Mouse (Mus musculus): Measurements from ENCODE around the gene Prkcg. TPM values are rescaled to one million over a fixed set of nuclear protein-coding genes. Genes with fewer than 3 reads are reported as not detected.
"Not testable (repeated sequence)": the region's sequence is repeated elsewhere in the genome, so short reads cannot be mapped to it uniquely, and the experiment has no call there.

Gene Prkcg
- polyA plus RNA-seq, 1 experiment, result not detected

DNA sequence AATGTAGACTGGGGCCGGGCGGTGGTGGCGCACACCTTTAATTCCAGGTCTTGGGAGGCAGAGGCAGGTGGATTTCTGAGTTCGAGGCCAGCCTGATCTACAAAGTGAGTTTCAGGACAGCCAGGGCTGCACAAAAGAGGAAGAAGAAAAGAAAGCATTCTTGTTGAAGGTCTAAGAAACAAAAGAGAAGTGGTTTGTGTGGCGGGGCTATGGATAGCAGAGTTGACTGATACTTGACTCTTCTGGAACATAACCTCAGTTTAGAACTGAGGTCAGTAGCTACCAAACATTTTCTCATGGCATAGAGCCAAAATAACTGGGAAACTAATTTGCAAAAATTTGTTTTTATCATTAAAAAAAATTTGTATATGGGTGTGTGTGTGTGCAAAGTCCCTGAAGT lies 2.9 kb upstream of the Prkcg start:
- no peak for TF ChIP-seq POLR2A (IDR thresholded peaks at IDR 0.05; ENCODE audit: insufficient read depth, low read depth, low read length)
- no peak for TF ChIP-seq CTCF (IDR thresholded peaks at IDR 0.05; ENCODE audit: insufficient read depth, low read depth, low read length)
- WGBS, result 95% methylated on average over 5 of the region's 5 CpGs

DNA sequence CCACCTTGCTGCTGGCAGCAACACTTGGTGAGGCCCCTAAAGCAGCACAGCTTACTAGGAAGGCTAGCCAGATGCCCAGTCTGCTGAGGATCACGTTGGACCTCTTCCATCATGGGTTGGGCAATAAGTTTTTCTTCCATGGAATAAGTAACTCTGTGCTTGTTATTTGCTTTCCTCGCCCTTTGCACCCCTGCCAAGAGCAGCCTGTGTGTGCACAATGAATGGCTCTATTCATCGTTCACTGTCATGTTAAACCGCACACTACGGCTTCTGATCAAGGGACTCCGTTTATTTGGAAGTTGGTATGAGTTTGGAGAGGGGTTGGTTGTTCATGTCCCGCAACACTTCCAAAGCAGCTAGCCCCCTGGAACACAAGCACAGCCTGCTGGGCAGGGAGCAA lies 1.8 kb upstream of the Prkcg start:
- H3K27ac ChIP-seq (ENCODE audit: insufficient read depth, low read depth, low read length), result no peak overlapping the region
- no peak overlapping the region for H3K4me3 ChIP-seq (ENCODE audit: insufficient read depth, low read depth, low read length)
- WGBS, result 28% methylated on average over 7 of the region's 7 CpGs
- TF ChIP-seq POLR2A (IDR thresholded peaks at IDR 0.05; ENCODE audit: insufficient read depth, low read depth, low read length) (no peak), CTCF (IDR thresholded peaks at IDR 0.05; ENCODE audit: insufficient read depth, low read depth, low read length) (no peak)
- H3K4me1 ChIP-seq (ENCODE audit: control insufficient read depth, insufficient read depth, low read length), result peaks cover 17% of the 10 kb centered on the region

More for the DNA sequence above, 2.9 kb upstream of the Prkcg start:
- Histone ChIP-seq H3K4me3 (ENCODE audit: insufficient read depth, low read depth, low read length) (no peak overlapping the region), H3K4me1 (ENCODE audit: control insufficient read depth, insufficient read depth, low read length) (peaks cover 14% of the 10 kb centered on the region), H3K27ac (ENCODE audit: insufficient read depth, low read depth, low read length) (no peak overlapping the region)

DNA sequence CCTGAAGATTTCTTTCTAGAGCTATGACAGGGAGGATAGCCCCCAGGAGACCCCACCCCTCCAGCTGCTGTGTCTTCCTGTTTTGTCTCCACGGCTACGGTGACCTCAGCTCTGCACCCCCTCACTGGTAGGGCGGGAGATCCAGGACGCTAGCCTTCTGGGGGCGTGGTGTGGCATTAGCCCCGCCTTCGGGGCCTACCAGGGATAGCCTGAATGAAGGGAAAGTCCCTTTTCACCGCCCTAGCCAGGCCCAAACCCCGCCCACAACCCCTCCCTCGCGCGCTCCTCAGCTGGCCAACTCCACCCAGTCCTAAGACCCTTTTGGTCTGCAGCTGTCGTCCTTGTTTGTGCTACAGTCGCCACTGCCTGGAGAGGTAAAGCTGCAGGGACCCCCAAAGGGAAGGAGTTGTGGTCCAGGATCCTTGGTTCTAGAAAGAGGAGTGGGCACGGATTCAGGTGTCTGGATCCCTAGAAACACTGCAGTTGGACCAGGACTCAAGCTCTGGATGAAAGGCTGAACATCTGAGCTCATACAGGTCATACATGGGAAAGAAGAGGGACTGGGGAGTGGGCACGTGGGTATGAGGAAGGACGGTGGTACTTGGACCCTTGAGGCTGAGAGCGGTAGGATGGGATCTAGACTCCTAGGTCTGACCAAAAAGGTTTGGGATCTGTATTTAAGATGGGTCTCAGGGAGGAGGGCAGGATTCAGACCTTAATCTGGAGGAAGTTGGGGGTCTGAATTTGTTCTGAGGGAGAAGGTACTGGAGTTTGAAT lies 1.5 kb downstream of the Prkcg start:
- Histone ChIP-seq H3K4me1 (ENCODE audit: control insufficient read depth, insufficient read depth, low read length) (peaks cover 22% of the 10 kb centered on the region), H3K27ac (ENCODE audit: insufficient read depth, low read depth, low read length) (peak overlapping the region; percentile 84; the same call in 1 of the 2 replicates), H3K4me3 (ENCODE audit: insufficient read depth, low read depth, low read length) (peak overlapping the region; percentile 77)
- 6% methylated on average over 18 of the region's 18 CpGs for WGBS
- no peak for TF ChIP-seq CTCF (IDR thresholded peaks at IDR 0.05; ENCODE audit: insufficient read depth, low read depth, low read length)
- TF ChIP-seq POLR2A (IDR thresholded peaks at IDR 0.05; ENCODE audit: insufficient read depth, low read depth, low read length), result no peak

- Histone ChIP-seq H3K4me3 (ENCODE audit: insufficient read depth, low read depth, low read length) (no peak overlapping the region), H3K4me1 (ENCODE audit: control insufficient read depth, insufficient read depth, low read length) (peaks cover 22% of the 10 kb centered on the region), H3K27ac (ENCODE audit: insufficient read depth, low read depth, low read length) (no peak overlapping the region)
- WGBS, result 71% methylated on average over 6 of the region's 6 CpGs
- TF ChIP-seq CTCF (IDR thresholded peaks at IDR 0.05; ENCODE audit: insufficient read depth, low read depth, low read length), result no peak
- TF ChIP-seq POLR2A (IDR thresholded peaks at IDR 0.05; ENCODE audit: insufficient read depth, low read depth, low read length), result no peak
These were observed 2.2 kb downstream of the Prkcg start for GRCm38 (mm10) chr7:3291197-3291596.

GRCm38 (mm10) chr7:3291764-3292163 lies 2.8 kb downstream of the Prkcg start:
- H3K27ac ChIP-seq (ENCODE audit: insufficient read depth, low read depth, low read length), result no peak overlapping the region
- H3K4me3 ChIP-seq (ENCODE audit: insufficient read depth, low read depth, low read length), result no peak overlapping the region
- TF ChIP-seq CTCF (IDR thresholded peaks at IDR 0.05; ENCODE audit: insufficient read depth, low read depth, low read length) (no peak), POLR2A (IDR thresholded peaks at IDR 0.05; ENCODE audit: insufficient read depth, low read depth, low read length) (no peak)
- 81% methylated on average over 3 of the region's 3 CpGs for WGBS
- H3K4me1 ChIP-seq (ENCODE audit: control insufficient read depth, insufficient read depth, low read length), result peaks cover 24% of the 10 kb centered on the region

GRCm38 (mm10) chr7:3292271-3292670 lies 3.3 kb downstream of the Prkcg start:
- H3K4me3 ChIP-seq (ENCODE audit: insufficient read depth, low read depth, low read length); H3K27ac ChIP-seq (ENCODE audit: insufficient read depth, low read depth, low read length): not testable (repeated sequence)
- 81% methylated on average over 12 of the region's 12 CpGs for WGBS
- H3K4me1 ChIP-seq (ENCODE audit: control insufficient read depth, insufficient read depth, low read length), result peaks cover 29% of the 10 kb centered on the region

GRCm38 (mm10) chr7:3292791-3293190 lies 3.8 kb downstream of the Prkcg start:
- TF ChIP-seq POLR2A (IDR thresholded peaks at IDR 0.05; ENCODE audit: insufficient read depth, low read depth, low read length) (no peak), CTCF (IDR thresholded peaks at IDR 0.05; ENCODE audit: insufficient read depth, low read depth, low read length) (no peak)
- H3K4me1 ChIP-seq (ENCODE audit: control insufficient read depth, insufficient read depth, low read length), result peaks cover 32% of the 10 kb centered on the region
- 13% methylated on average over 14 of the region's 14 CpGs for WGBS
- no peak overlapping the region for H3K27ac ChIP-seq (ENCODE audit: insufficient read depth, low read depth, low read length)
- 0 out of 2 replicates have a peak overlapping the region, but pooled peaks have one; percentile 4 for H3K4me3 ChIP-seq (ENCODE audit: insufficient read depth, low read depth, low read length)

DNA sequence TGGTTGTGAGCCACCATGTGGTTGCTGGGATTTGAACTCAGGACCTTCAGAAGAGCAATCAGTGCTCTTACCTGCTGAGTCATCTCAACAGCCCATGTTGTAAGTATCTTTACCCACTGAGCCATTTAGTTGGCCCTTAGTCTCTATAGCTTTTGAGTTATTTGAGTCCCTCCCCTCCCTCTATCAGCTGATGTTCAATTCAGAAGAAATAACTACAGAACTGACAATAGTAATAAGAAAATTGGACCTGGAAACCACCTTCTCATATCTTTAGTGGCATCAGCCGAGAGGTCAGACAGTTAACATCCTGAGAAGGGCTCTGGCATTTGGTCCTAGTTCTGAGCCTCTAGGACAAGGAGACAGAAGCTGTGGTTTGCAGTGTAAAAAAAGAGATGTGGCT lies 5.8 kb downstream of the Prkcg start:
- Histone ChIP-seq H3K27ac (ENCODE audit: insufficient read depth, low read depth, low read length) (no peak overlapping the region), H3K4me3 (ENCODE audit: insufficient read depth, low read depth, low read length) (no peak overlapping the region), H3K4me1 (ENCODE audit: control insufficient read depth, insufficient read depth, low read length) (peaks cover 30% of the 10 kb centered on the region)
- TF ChIP-seq POLR2A (IDR thresholded peaks at IDR 0.05; ENCODE audit: insufficient read depth, low read depth, low read length) (no peak), CTCF (IDR thresholded peaks at IDR 0.05; ENCODE audit: insufficient read depth, low read depth, low read length) (no peak)
- 91% methylated on average over 1 of the region's 1 CpGs for WGBS

DNA sequence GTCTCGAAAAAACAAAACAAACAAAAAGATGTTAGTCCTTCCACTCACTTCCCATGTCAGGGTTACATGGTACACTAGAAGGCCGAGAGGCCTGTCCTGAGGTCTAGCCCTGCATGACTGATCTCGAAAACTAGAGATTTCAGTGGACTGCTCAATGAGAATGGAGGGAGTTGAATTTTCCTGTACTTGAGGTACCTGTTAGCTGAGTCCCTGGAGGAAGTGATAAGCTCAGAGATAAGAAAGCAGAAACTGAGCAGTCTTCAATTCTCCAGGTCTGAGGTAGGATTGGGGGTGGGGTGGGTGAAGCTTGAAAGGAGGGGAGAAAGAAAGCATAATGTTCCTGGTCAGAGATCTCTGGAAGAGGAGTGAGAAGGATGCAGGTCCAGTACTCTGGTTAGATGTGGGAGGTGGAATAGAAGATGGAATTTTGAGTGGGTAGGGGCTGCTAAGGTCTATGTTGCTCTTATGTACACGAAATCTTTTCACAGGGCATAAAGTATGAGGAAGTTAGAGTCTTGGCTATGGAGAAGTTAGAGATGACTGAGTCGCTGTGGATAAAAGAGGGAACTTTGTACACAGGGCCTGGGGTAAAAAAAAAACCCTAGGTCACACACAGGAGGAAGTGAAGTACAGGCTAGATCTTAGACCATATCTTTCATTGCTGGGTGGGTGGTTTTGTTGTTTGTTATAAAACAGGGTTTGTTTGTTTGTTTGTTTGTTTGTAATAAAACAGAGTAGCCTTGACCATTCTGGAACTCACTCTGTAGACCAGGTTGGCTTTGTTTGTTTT lies 6.5 kb downstream of the Prkcg start:
- Histone ChIP-seq H3K27ac (ENCODE audit: insufficient read depth, low read depth, low read length) (no peak overlapping the region), H3K4me3 (ENCODE audit: insufficient read depth, low read depth, low read length) (no peak overlapping the region), H3K4me1 (ENCODE audit: control insufficient read depth, insufficient read depth, low read length) (peaks cover 23% of the 10 kb centered on the region)
- WGBS, result 88% methylated on average over 5 of the region's 5 CpGs
- TF ChIP-seq POLR2A (IDR thresholded peaks at IDR 0.05; ENCODE audit: insufficient read depth, low read depth, low read length), result no peak
- no peak for TF ChIP-seq CTCF (IDR thresholded peaks at IDR 0.05; ENCODE audit: insufficient read depth, low read depth, low read length)
